7 mouse cellular contexts compared by ENCODE assay signal in the genomic region with DNA sequence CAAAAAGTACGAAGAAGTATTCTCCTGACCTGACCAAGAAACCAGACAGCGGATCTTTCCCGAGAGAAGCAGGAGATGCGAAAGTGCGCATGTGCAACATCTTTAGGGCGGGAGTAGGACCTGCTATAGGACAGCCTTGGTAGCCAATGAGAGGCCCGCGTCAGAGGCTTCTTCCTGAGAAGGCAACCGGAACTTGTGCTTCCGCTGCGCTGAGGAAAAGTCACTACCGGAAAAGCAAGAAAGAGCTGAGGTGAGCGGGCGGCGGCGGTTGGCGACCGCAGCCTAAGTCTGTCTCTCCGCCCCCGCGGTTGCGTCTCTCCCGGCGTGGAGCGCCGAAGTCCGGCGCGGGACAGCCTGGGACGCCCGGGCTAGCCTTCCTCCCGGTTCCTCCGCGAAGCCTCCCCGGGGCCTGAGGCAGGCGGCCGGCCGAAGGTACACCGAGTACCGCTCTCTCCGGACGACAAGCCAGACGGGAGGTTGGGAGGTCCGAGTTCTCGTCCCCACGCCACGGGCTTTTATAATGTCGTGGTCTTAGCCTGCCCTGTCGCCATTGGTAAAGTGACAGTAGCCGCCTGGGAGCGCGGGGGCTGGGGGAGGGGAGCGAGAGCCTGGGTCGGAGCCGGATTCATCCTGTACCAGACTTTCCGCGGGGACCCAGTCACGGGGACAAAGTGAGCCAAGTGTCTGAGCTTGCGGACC. TPM values are rescaled to one million over a fixed set of nuclear protein-coding genes. Genes with fewer than 3 reads are reported as not detected.
DNase-seq lines count a peak whose midpoint lies in the region; ATAC-seq lines count a peak whose summit lies in the region.

A gene (plus strand): TSS at position 166 of the 699 bp plus-strand sequence.

- peak within 1 kb of the TSS; percentile 92 for H3K27ac ChIP-seq in intestine, embryonic 15.5 days
- peak within 1 kb of the TSS; percentile 96 for H3K27ac ChIP-seq in midbrain, embryonic 10.5 days (replicated peaks)

- H3K4me2 ChIP-seq in intestine, embryonic 15.5 days (replicated peaks), result peak within 1 kb of the TSS; percentile 70

- ATAC-seq in intestine, embryonic 15.5 days, result peak; percentile 99

- H3K4me3 ChIP-seq in intestine, embryonic 15.5 days (replicated peaks), result peak within 1 kb of the TSS; percentile 77
- H3K4me3 ChIP-seq in midbrain, embryonic 10.5 days, result peak within 1 kb of the TSS; percentile 96

- H3K9ac ChIP-seq in intestine, embryonic 15.5 days, result peak within 1 kb of the TSS; percentile 89

- no peaks in the 10 kb centered on the region for H3K9me3 ChIP-seq in intestine, embryonic 15.5 days
- H3K9me3 ChIP-seq in midbrain, embryonic 10.5 days (replicated peaks), result no peaks in the 10 kb centered on the region

- intact Hi-C loops in gastrocnemius, postnatal 36 days (cut with DNase I), result no loop called here
- intact Hi-C loops in left cerebral cortex, postnatal 25 days (cut with DNase I), result loop anchor here (10.0 kb wide), 1 partner anchor 492 kb away; a partner anchor contains a TSS

- WGBS in intestine, embryonic 15.5 days, result under 1% methylated on average over 59 of the region's 59 CpGs
- under 1% methylated on average over 59 of the region's 59 CpGs for WGBS in midbrain, embryonic 10.5 days

- H3K36me3 ChIP-seq in intestine, embryonic 15.5 days, result no peaks in the 10 kb centered on the region
- peaks cover 31% of the 10 kb centered on the region for H3K36me3 ChIP-seq in midbrain, embryonic 10.5 days

- peaks cover 3% of the 10 kb centered on the region; the same call in 1 of the 2 replicates for H3K4me1 ChIP-seq in intestine, embryonic 15.5 days (replicated peaks)
- H3K4me1 ChIP-seq in midbrain, embryonic 10.5 days, result peaks cover 11% of the 10 kb centered on the region

- DNase-seq in adrenal gland, adult 2 months, result peak; percentile 95
- peak; percentile 91 for DNase-seq in embryo, embryonic 11.5 days (ENCODE audit: low read depth, low spot score)
- peak; percentile 86 to 91 for DNase-seq in gastrocnemius, postnatal 36 days
- peak; percentile 94 to 98 for DNase-seq in left cerebral cortex, postnatal 25 days (ENCODE audit: low spot score in 2 of 2)
- DNase-seq in midbrain, embryonic 10.5 days (ENCODE audit: low spot score), result peak; percentile 93
- peak; percentile 86 for DNase-seq in right cerebral cortex, postnatal 4 days

- H3K27me3 ChIP-seq in intestine, embryonic 15.5 days (replicated peaks), result no peaks in the 10 kb centered on the region
- H3K27me3 ChIP-seq in midbrain, embryonic 10.5 days (ENCODE audit: low read depth, poor library complexity, severe bottlenecking), result no peaks in the 10 kb centered on the region

RNA-seq across cellular contexts. Expression of the gene that starts here (rescaled TPM):
- 10 to 100 TPM; 39.6 to 54.8 TPM for total RNA-seq in adrenal gland, adult 2 months (2021)
- 47.1 and 55.3 TPM in 2 replicates for polyA plus RNA-seq in adrenal gland, adult 2 months (2012; rRNA removed)
- 10 to 100 TPM; 14.7 to 14.8 TPM for total RNA-seq in gastrocnemius, postnatal 36 days (2021)
- 57.5 and 60.6 TPM in 2 replicates for polyA plus RNA-seq in intestine, embryonic 15.5 days (2015; fragmentation: Nextera tagmentation; extraction: Ambion mirVana)
- 10 to 100 TPM; 30.9 to 32.5 TPM for total RNA-seq in left cerebral cortex, postnatal 25 days (2021)
- 95.2 and 97.2 TPM in 2 replicates for polyA plus RNA-seq in midbrain, embryonic 10.5 days (2016; fragmentation: Nextera tagmentation; extraction: Ambion mirVana)

Comparison
In these comparisons a context has a peak if more than half of its experiments do, and no peak if none do; other contexts are left out.
1. Peak in every context shown above with its lines: DNase-seq, ATAC-seq, H3K4me3 ChIP-seq and H3K27ac ChIP-seq.